Mouse (Mus musculus) thymus, adult 2 months (tissue): Measurements from ENCODE around the gene Samd10.

Experiments
- CTCF ChIP-seq: fragments of 200-500 bp; IDR thresholded peaks from 2 replicates; pipeline ENCODE4 v1.5.1; 2012; ENCODE audit warnings: mild to moderate bottlenecking, control low read depth, low read length, moderate library complexity, borderline replicate concordance; ENCODE audit not compliant: control insufficient read depth, poor library complexity, insufficient read depth; ENCODE audit errors: extremely low read depth
- POLR2A ChIP-seq: fragments of 200-500 bp; IDR thresholded peaks from 2 replicates; pipeline ENCODE4 v1.6.1; 2012; ENCODE audit warnings: mild to moderate bottlenecking, low read length, control low read depth, moderate library complexity; ENCODE audit not compliant: control insufficient read depth, poor library complexity, insufficient read depth; ENCODE audit errors: extremely low read depth

GRCm38 (mm10) chr2:181577126-181577525 is 21.9 kb downstream of the Samd10 start:
- TF ChIP-seq POLR2A (no peak), CTCF (no peak)
